Mouse (Mus musculus) spleen, adult 2 months (tissue): ENCODE data around the gene Asgr1.

Source experiments
- CTCF ChIP-seq: fragments of 200-500 bp; IDR thresholded peaks from 2 replicates; pipeline ENCODE4 v1.5.1; 2011; ENCODE audit warnings: mild to moderate bottlenecking, inconsistent platforms; ENCODE audit not compliant: insufficient read depth, insufficient read length, insufficient replicate concordance; ENCODE audit errors: extremely low read depth
- POLR2A ChIP-seq: fragments of 200-500 bp; IDR thresholded peaks from 2 replicates; pipeline ENCODE4 v1.6.1; 2011; ENCODE audit warnings: low read depth, low read length, inconsistent platforms

- TF ChIP-seq CTCF (no peak), POLR2A (no peak)
Observed at GRCm38 (mm10) chr11:70053898-70054570, at the start of gene Asgr1.
